Mouse (Mus musculus) C2C12 (cell line): ENCODE data around the gene Aqp3.

ENCODE experiments used
- CEBPB ChIP-seq: IDR thresholded peaks from one replicate; pipeline ENCODE4 v1.6.1; 2011; ENCODE audit warnings: low read depth, mild to moderate bottlenecking, control low read depth, moderate library complexity
- CTCF ChIP-seq: IDR thresholded peaks from one replicate; pipeline ENCODE4 v1.5.1; 2011; ENCODE audit not compliant: control insufficient read depth, insufficient read depth, insufficient read length
- FOSL1 ChIP-seq: IDR thresholded peaks from one replicate; pipeline ENCODE4 v1.8.0; 2011; ENCODE audit warnings: mild to moderate bottlenecking, low read length; ENCODE audit not compliant: poor library complexity, insufficient read depth, severe bottlenecking
- MAX ChIP-seq: IDR thresholded peaks from one replicate; pipeline ENCODE4 v1.6.1; 2011; ENCODE audit warnings: mild to moderate bottlenecking, control low read depth
- MYOG ChIP-seq: IDR thresholded peaks from one replicate; pipeline ENCODE4 v1.6.1; 2011; ENCODE audit not compliant: control insufficient read depth, insufficient read length; ENCODE audit errors: extremely low read depth
- USF1 ChIP-seq: IDR thresholded peaks from one replicate; pipeline ENCODE4 v1.6.1; 2011; ENCODE audit warnings: low read depth, mild to moderate bottlenecking, control low read depth, moderate library complexity

GRCm38 (mm10) chr4:41132471-41132870 lies 34.5 kb upstream of the Aqp3 start:
- TF ChIP-seq MAX (no peak), FOSL1 (no peak), USF1 (no peak), CTCF (no peak), MYOG (no peak), CEBPB (no peak)
